Mouse (Mus musculus) embryonic facial prominence, embryonic 11.5 days (tissue): Measurements from ENCODE around the gene Shisa5. TPM values are rescaled to one million over a fixed set of nuclear protein-coding genes. Genes with fewer than 3 reads are reported as not detected.

Experiments used
- ATAC-seq: fragments of 200-750 bp; cut with Nextera tagmentation; replicated peaks from 2 replicates; pipeline ENCODE4 v1.8.0; 2017; ENCODE audit warnings: low read depth; ENCODE audit not compliant: insufficient number of reproducible peaks, low FRiP score, low TSS enrichment
- DNase-seq: peaks from one replicate; pipeline ENCODE4 v3.0.0-alpha.2; 2015; ENCODE audit warnings: low spot score
- H3K27ac ChIP-seq: fragments of 300-500 bp; sonication (generic); replicated peaks from 2 replicates; pipeline ENCODE4 v1.5.1; 2014; ENCODE audit warnings: mild to moderate bottlenecking, low read depth, low read length, control low read depth
- H3K27me3 ChIP-seq: fragments of 300-500 bp; sonication (generic); 2 replicates; pipeline ENCODE4 v1.6.1; 2014; ENCODE audit warnings: mild to moderate bottlenecking, low read length, moderate library complexity, mixed read lengths; ENCODE audit not compliant: control insufficient read depth, insufficient read depth
- H3K36me3 ChIP-seq: fragments of 300-500 bp; sonication (generic); replicated peaks from 2 replicates; pipeline ENCODE4 v1.6.1; 2014; ENCODE audit warnings: low read depth, mild to moderate bottlenecking, low read length, moderate library complexity, mixed read lengths; ENCODE audit not compliant: control insufficient read depth, insufficient read depth
- H3K4me1 ChIP-seq: fragments of 300-500 bp; sonication (generic); 2 replicates; pipeline ENCODE4 v1.6.1; 2014; ENCODE audit warnings: low read length, mixed read lengths; ENCODE audit not compliant: control insufficient read depth, insufficient read depth
- H3K4me2 ChIP-seq: fragments of 300-500 bp; sonication (generic); 2 replicates; pipeline ENCODE4 v1.6.1; 2014; ENCODE audit warnings: low read depth, mild to moderate bottlenecking, control low read depth, low read length, moderate library complexity
- H3K4me3 ChIP-seq: fragments of 300-500 bp; sonication (generic); 2 replicates; pipeline ENCODE4 v1.5.1; 2014; ENCODE audit warnings: low read depth, low read length, control low read depth
- H3K9ac ChIP-seq: fragments of 300-500 bp; sonication (generic); replicated peaks from 2 replicates; pipeline ENCODE4 v1.6.1; 2014; ENCODE audit warnings: mild to moderate bottlenecking, control low read depth, low read length
- H3K9me3 ChIP-seq: fragments of 300-500 bp; sonication (generic); replicated peaks from 2 replicates; pipeline ENCODE4 v1.6.1; 2016; ENCODE audit warnings: mild to moderate bottlenecking, low read length, inconsistent platforms, mixed read lengths; ENCODE audit not compliant: control insufficient read depth
- WGBS: fragments of 180-500 bp; shearing (Covaris S2); extraction: QIAGEN DNeasy Blood & Tissue Kit; methylation state at CpG from one replicate; pipeline ENCODE4 v1.1.7; 2014; 5-methylcytosine and 5-hydroxymethylcytosine counted together
- polyA plus RNA-seq: library from polyadenylated mRNA; unstranded; fragments of >200 nt; fragmentation: Nextera tagmentation; extraction: Ambion mirVana; gene quantifications from 2 replicates; pipeline ENCODE4 v1.2.1, GENCODE M21; 2014

Gene Shisa5
- polyA plus RNA-seq, 1 experiment from 2014 or later: 33.2 TPM

DNA sequence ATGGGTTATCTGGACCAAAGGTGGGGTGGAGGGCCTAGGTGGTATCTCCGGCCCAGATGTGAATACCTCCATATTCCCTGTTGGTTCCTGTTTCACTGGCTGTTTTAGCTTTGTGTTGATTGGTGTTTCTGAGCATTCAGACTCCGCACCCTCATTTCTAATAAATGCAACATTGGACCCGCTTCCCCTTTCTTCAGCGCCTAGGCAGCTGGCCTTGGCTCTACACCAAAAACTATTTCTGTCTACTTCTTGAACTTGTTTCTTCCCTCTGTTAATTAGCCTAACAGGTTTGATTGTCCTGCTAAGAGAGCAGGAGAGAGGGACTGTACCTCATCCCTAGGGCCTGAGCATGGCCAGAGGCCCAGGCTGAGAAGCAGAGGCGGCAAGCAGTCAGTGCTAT lies 19.2 kb downstream of the Shisa5 start:
- H3K9ac ChIP-seq: no peak overlapping the region
- 93% methylated on average over 5 of the region's 5 CpGs for WGBS
- peaks cover 3% of the 10 kb centered on the region; the same call in 1 of the 2 replicates for H3K4me1 ChIP-seq
- H3K27ac ChIP-seq: no peak overlapping the region
- no peak for DNase-seq
- no peak overlapping the region for H3K4me3 ChIP-seq
- no peak overlapping the region for H3K4me2 ChIP-seq
- ATAC-seq: no peak
- H3K9me3 ChIP-seq: no peaks in the 10 kb centered on the region
- H3K36me3 ChIP-seq: peaks cover 6% of the 10 kb centered on the region
- H3K27me3 ChIP-seq: no peaks in the 10 kb centered on the region

DNA sequence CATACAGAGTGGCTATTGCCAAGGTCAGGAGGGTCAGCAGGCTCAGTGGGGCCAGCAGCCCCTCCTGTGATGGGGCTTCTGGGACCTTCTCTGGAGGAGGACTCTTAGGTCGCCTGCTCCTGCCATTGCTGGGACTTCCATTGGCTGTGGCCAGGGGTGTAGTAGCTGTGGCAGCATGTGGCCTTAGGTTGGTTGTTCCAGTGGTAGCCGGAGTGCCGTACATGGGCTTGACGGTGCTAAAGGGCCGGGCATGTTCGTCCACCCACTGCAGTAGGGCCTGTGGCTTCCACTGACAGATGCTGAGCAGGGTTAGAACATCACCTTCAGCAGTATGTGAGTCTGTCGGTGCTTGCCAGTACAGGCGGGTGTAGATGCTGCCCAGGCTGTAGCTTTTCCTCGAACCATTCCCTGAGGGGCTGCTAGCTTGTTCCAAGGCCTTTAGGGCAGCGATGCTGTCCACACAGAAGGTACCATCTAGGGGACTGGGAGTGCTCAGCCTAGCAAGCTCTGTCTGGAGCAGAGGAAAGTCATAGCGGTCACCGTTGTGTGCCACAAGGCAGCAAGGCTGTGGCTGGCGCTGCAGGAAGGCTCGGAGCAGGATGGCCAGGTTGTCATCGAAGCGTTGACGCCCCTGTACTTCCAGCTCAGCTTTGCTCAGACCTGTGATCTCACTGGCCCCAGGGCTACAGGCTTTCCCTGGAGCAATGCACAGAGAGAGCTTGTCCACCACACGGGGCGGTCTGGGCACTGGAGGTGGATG lies 19.8 kb downstream of the Shisa5 start:
- no peak overlapping the region for H3K4me2 ChIP-seq
- no peak overlapping the region for H3K27ac ChIP-seq
- no peaks in the 10 kb centered on the region for H3K27me3 ChIP-seq
- ATAC-seq (no peak), DNase-seq (no peak)
- no peak overlapping the region for H3K9ac ChIP-seq
- peaks cover 3% of the 10 kb centered on the region; the same call in 1 of the 2 replicates for H3K4me1 ChIP-seq
- 94% methylated on average over 19 of the region's 19 CpGs for WGBS
- peaks cover 8% of the 10 kb centered on the region for H3K36me3 ChIP-seq
- no peaks in the 10 kb centered on the region for H3K9me3 ChIP-seq
- no peak overlapping the region for H3K4me3 ChIP-seq

DNA sequence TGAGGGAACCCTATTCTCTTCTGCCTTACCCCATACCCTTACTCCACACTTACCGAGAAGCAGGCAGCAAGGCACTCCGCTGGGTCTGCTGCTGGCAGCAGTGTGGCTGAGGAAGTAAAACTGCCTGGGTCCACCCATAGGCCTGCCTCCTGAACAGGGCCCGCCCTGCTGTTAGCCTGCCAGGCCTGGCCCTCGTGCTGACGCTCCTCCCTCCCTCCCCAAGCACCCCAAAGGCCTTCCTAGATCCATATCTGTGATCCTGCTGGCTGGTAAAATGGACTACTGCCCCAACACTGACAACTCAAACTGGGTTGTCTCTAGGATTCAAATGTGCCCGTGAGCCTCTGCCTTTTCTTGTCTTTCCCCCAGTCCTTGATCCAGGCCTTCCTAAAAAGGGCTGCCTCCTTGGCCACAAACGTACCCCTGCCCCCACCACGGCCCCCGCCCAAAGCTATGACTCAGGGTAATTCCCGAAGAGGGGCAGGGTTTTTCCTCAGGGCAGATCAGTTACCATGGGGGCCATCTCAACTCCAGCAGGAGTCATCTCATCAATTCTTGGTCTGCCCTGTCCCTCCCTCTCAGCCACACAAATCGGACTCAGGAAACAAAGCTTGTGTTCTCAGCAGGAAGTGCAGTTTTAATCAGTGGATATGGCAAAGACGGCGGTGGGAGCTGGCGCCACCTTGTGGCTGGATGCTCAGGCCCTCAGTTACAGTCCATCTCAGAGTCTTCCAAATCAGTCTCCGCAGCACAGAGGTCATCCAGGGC lies 21.0 kb downstream of the Shisa5 start, which contains the start of gene Trex1:
TSS of gene Trex1 (minus strand) at position 599 of the 768 bp plus-strand sequence.
- Histone ChIP-seq H3K9me3 (no peaks in the 10 kb centered on the region), H3K4me1 (peaks cover 3% of the 10 kb centered on the region; the same call in 1 of the 2 replicates), H3K27me3 (no peaks in the 10 kb centered on the region), H3K4me3 (no peak within 1 kb of the TSS), H3K9ac (peak within 1 kb of the TSS; percentile 45), H3K27ac (0 out of 2 replicates have a peak within 1 kb of the TSS, but pooled peaks have one; percentile 8), H3K36me3 (peaks cover 11% of the 10 kb centered on the region), H3K4me2 (peak within 1 kb of the TSS; percentile 42)
- 19% methylated on average over 15 of the region's 15 CpGs for WGBS
- ATAC-seq (peak; percentile 64), DNase-seq (peak; percentile 84)

GRCm38 (mm10) chr9:109060184-109060897 lies 22.0 kb downstream of the Shisa5 start:
- no peak overlapping the region for H3K4me3 ChIP-seq
- H3K4me1 ChIP-seq: no peaks in the 10 kb centered on the region
- H3K27me3 ChIP-seq: no peaks in the 10 kb centered on the region
- H3K9ac ChIP-seq: no peak overlapping the region
- no peaks in the 10 kb centered on the region for H3K9me3 ChIP-seq
- ATAC-seq: 0 out of 2 replicates have a peak, but pooled peaks have one; percentile 19
- no peak overlapping the region for H3K27ac ChIP-seq
- no peak overlapping the region for H3K4me2 ChIP-seq
- DNase-seq: no peak
- WGBS: 86% methylated on average over 16 of the region's 16 CpGs
- H3K36me3 ChIP-seq: peaks cover 18% of the 10 kb centered on the region

DNA sequence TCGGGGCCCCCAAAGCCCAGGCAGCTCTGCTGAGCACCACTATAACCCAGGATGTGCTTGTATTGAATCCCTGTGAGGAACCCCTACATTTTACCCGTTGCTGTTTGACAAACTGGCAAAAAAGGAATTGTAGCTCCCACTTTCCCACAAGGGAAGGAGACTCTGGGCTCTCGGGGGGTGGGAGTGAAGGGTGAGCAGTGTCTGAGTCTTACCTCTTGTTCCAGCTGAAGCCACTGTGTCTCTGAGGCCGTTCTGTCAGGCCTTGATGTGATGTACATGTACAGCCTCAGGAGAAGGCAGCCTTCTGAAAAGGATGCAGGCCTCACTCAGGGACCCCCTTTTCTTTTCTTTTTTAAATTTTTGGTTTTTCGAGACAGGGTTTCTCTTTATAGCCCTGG lies 22.5 kb downstream of the Shisa5 start:
- no peak for DNase-seq
- no peak overlapping the region for H3K4me3 ChIP-seq
- no peak for ATAC-seq
- no peaks in the 10 kb centered on the region for H3K4me1 ChIP-seq
- H3K4me2 ChIP-seq: no peak overlapping the region
- no peaks in the 10 kb centered on the region for H3K27me3 ChIP-seq
- WGBS: 91% methylated on average over 5 of the region's 5 CpGs
- H3K36me3 ChIP-seq: peaks cover 24% of the 10 kb centered on the region
- no peaks in the 10 kb centered on the region for H3K9me3 ChIP-seq
- no peak overlapping the region for H3K27ac ChIP-seq
- H3K9ac ChIP-seq: no peak overlapping the region

GRCm38 (mm10) chr9:109068095-109068735 lies 29.9 kb downstream of the Shisa5 start:
- Histone ChIP-seq H3K27ac (no peak overlapping the region), H3K4me1 (no peaks in the 10 kb centered on the region; the same call in 1 of the 2 replicates), H3K9me3 (no peaks in the 10 kb centered on the region), H3K27me3 (no peaks in the 10 kb centered on the region), H3K36me3 (peaks cover 21% of the 10 kb centered on the region), H3K4me2 (no peak overlapping the region), H3K4me3 (no peak overlapping the region), H3K9ac (no peak overlapping the region)
- no peak for DNase-seq
- no peak for ATAC-seq
- WGBS: 90% methylated on average over 3 of the region's 3 CpGs

- peak; percentile 92 for DNase-seq
- ATAC-seq: peak; percentile 98
- Histone ChIP-seq H3K27me3 (no peaks in the 10 kb centered on the region), H3K36me3 (no peaks in the 10 kb centered on the region; the same call in 1 of the 2 replicates), H3K4me1 (no peaks in the 10 kb centered on the region; the same call in 1 of the 2 replicates), H3K9ac (peak within 1 kb of the TSS; percentile 71), H3K27ac (no peak within 1 kb of the TSS), H3K9me3 (no peaks in the 10 kb centered on the region), H3K4me3 (peak within 1 kb of the TSS; percentile 71), H3K4me2 (peak within 1 kb of the TSS; percentile 89)
- WGBS: under 1% methylated on average over 57 of the region's 57 CpGs
These were observed 35.6 kb downstream of the Shisa5 start, which contains the start of gene Atrip for GRCm38 (mm10) chr9:109073661-109074573. Gene Atrip, minus strand, starts transcription at chr9:109074124.
